Mouse (Mus musculus) C2C12 (cell line): ENCODE measurements around the gene Fbxl5.

ENCODE experiments used
- CTCF ChIP-seq: IDR thresholded peaks from one replicate; pipeline ENCODE4 v1.5.1; 2011; ENCODE audit not compliant: control insufficient read depth, insufficient read depth, insufficient read length
- FOSL1 ChIP-seq: IDR thresholded peaks from one replicate; pipeline ENCODE4 v1.8.0; 2011; ENCODE audit warnings: mild to moderate bottlenecking, low read length; ENCODE audit not compliant: poor library complexity, insufficient read depth, severe bottlenecking
- USF1 ChIP-seq: IDR thresholded peaks from one replicate; pipeline ENCODE4 v1.6.1; 2011; ENCODE audit warnings: low read depth, mild to moderate bottlenecking, control low read depth, moderate library complexity

DNA sequence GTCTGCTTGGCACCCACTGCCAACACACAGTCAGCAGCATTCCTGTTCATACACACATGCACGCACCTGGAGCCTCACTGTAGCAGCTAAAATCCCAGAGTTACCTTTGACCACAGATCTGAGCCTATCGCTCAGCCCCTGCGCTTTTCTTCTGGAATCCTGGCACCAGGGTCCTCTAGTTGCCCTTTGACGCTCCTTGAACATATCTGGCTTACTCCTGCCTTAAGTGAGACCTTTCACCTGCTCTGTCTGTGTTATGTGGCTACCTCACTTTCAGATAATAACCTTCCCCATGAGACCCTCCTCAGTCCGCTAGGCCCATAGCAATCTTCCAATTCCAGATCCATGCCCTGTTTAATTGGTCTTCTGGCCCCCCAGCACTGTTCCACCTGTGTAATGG, 38.7 kb upstream of the Fbxl5 start:
- TF ChIP-seq USF1 (no peak), CTCF (no peak), FOSL1 (no peak)
